Mouse (Mus musculus): ENCODE measurements around the gene Unc13c.

The Unc13c gene

GRCm38 (mm10) chr9:73968641-73969121 is at the start of gene Unc13c:
TSS of gene Unc13c (minus strand) at chr9:73968966.
- DNase-seq (ENCODE audit: low read depth, low spot score) = no peak

GRCm38 (mm10) chr9:74007976-74008686 is 39.4 kb upstream of the Unc13c start:
- no peak for DNase-seq (ENCODE audit: low read depth, low spot score)

GRCm38 (mm10) chr9:74002388-74002990 is 33.7 kb upstream of the Unc13c start:
- no peak for DNase-seq (ENCODE audit: low read depth, low spot score)

GRCm38 (mm10) chr9:73988096-73988495 is 19.3 kb upstream of the Unc13c start:
- DNase-seq (ENCODE audit: low read depth, low spot score) = no peak

GRCm38 (mm10) chr9:73987236-73987635 is 18.5 kb upstream of the Unc13c start:
- DNase-seq (ENCODE audit: low read depth, low spot score) = no peak

- DNase-seq (ENCODE audit: low read depth, low spot score) = peak; percentile 42
These were observed 14.0 kb upstream of the Unc13c start for GRCm38 (mm10) chr9:73982597-73983344.

- DNase-seq (ENCODE audit: low read depth, low spot score) = no peak
These were observed 3.7 kb upstream of the Unc13c start for GRCm38 (mm10) chr9:73972327-73972988.

- DNase-seq (ENCODE audit: low read depth, low spot score) = no peak
These were observed 2.0 kb upstream of the Unc13c start for GRCm38 (mm10) chr9:73970717-73971116.

GRCm38 (mm10) chr9:73965322-73965915 is 3.3 kb downstream of the Unc13c start:
- DNase-seq (ENCODE audit: low read depth, low spot score) = no peak

GRCm38 (mm10) chr9:73962471-73962870 is 6.3 kb downstream of the Unc13c start:
- DNase-seq (ENCODE audit: low read depth, low spot score) = no peak

- no peak for DNase-seq (ENCODE audit: low read depth, low spot score)
These were observed 16.4 kb downstream of the Unc13c start for GRCm38 (mm10) chr9:73952331-73952730.

- DNase-seq (ENCODE audit: low read depth, low spot score) = no peak
These were observed 17.2 kb downstream of the Unc13c start for GRCm38 (mm10) chr9:73951586-73951985.

- DNase-seq (ENCODE audit: low read depth, low spot score) = no peak
These were observed 33.9 kb downstream of the Unc13c start for GRCm38 (mm10) chr9:73934844-73935243.

- no peak for DNase-seq (ENCODE audit: low read depth, low spot score)
These were observed 36.8 kb downstream of the Unc13c start for GRCm38 (mm10) chr9:73931988-73932387.

GRCm38 (mm10) chr9:73927276-73927675 is 41.5 kb downstream of the Unc13c start:
- DNase-seq (ENCODE audit: low read depth, low spot score) = no peak

- no peak for DNase-seq (ENCODE audit: low read depth, low spot score)
These were observed 46.2 kb downstream of the Unc13c start for GRCm38 (mm10) chr9:73922449-73923115.

GRCm38 (mm10) chr9:73905959-73906358 is 62.8 kb downstream of the Unc13c start:
- DNase-seq (ENCODE audit: low read depth, low spot score) = no peak

- DNase-seq (ENCODE audit: low read depth, low spot score) = no peak
These were observed 70.2 kb downstream of the Unc13c start for GRCm38 (mm10) chr9:73898516-73898915.

- DNase-seq (ENCODE audit: low read depth, low spot score) = peak; percentile 8
These were observed 72.6 kb downstream of the Unc13c start for GRCm38 (mm10) chr9:73896210-73896609.

GRCm38 (mm10) chr9:73883587-73883986 is 85.2 kb downstream of the Unc13c start:
- DNase-seq (ENCODE audit: low read depth, low spot score) = no peak

GRCm38 (mm10) chr9:73883143-73883542 is 85.6 kb downstream of the Unc13c start:
- DNase-seq (ENCODE audit: low read depth, low spot score) = peak; percentile 8

All from retina, adult 2 months (tissue).